Mouse (Mus musculus): Measurements from ENCODE around the gene Olfr372. TPM values are rescaled to one million over a fixed set of nuclear protein-coding genes. Genes with fewer than 3 reads are reported as not detected.

Gene Olfr372
- not detected in 2 replicates for polyA plus RNA-seq (2012; rRNA removed; ENCODE audit: low replicate concordance)

GRCm38 (mm10) chr8:72040918-72041317, at the start of gene Olfr372:
Gene Olfr372 (plus strand): TSS chr8:72041218.

GRCm38 (mm10) chr8:72009473-72009872, 31.5 kb upstream of the Olfr372 start, which contains the start of gene Cyp4f18:
Gene Cyp4f18 (minus strand): TSS chr8:72009626.

GRCm38 (mm10) chr8:72082877-72083276, 41.9 kb downstream of the Olfr372 start, which contains the start of gene Olfr373:
Gene Olfr373 (plus strand): TSS chr8:72083177.

GRCm38 (mm10) chr8:72106740-72107139, 65.7 kb downstream of the Olfr372 start, which contains the start of gene Olfr374:
Gene Olfr374 (plus strand): TSS chr8:72107040.

Other genes with a start within 250 kb of the Olfr372 start
- gene Zfp709, start 159.2 kb upstream of the Olfr372 start, polyA plus RNA-seq (2012; rRNA removed; ENCODE audit: low replicate concordance) = 0.63 and 0.87 TPM in 2 replicates
- 0.75 and 2.2 TPM in 2 replicates for gene Zfp882, start 132.6 kb upstream of the Olfr372 start, polyA plus RNA-seq (2012; rRNA removed; ENCODE audit: low replicate concordance)
- gene Zfp617, start 132.6 kb upstream of the Olfr372 start, polyA plus RNA-seq (2012; rRNA removed; ENCODE audit: low replicate concordance) = 4.3 and 5.2 TPM in 2 replicates
- 3.8 and 8.1 TPM in 2 replicates for gene Zfp961, start 90.2 kb upstream of the Olfr372 start, polyA plus RNA-seq (2012; rRNA removed; ENCODE audit: low replicate concordance)
- 4.5 and 37.2 TPM in 2 replicates for gene Cyp4f18, start 31.6 kb upstream of the Olfr372 start, polyA plus RNA-seq (2012; rRNA removed; ENCODE audit: low replicate concordance)
- gene Olfr373, start 42.0 kb downstream of the Olfr372 start, polyA plus RNA-seq (2012; rRNA removed; ENCODE audit: low replicate concordance) = not detected in 2 replicates
- gene Olfr374, start 65.8 kb downstream of the Olfr372 start, polyA plus RNA-seq (2012; rRNA removed; ENCODE audit: low replicate concordance) = not detected in 2 replicates
- gene Tpm4, start 93.8 kb downstream of the Olfr372 start, polyA plus RNA-seq (2012; rRNA removed; ENCODE audit: low replicate concordance) = 119 and 139 TPM in 2 replicates
- gene Rab8a, start 120.0 kb downstream of the Olfr372 start, polyA plus RNA-seq (2012; rRNA removed; ENCODE audit: low replicate concordance) = 39.3 and 70.9 TPM in 2 replicates
- 0.44 and 2.3 TPM in 2 replicates for gene Hsh2d, start 148.4 kb downstream of the Olfr372 start, polyA plus RNA-seq (2012; rRNA removed; ENCODE audit: low replicate concordance)
- gene Cib3, start 171.6 kb downstream of the Olfr372 start, polyA plus RNA-seq (2012; rRNA removed; ENCODE audit: low replicate concordance) = 0.07 and 0.22 TPM in 2 replicates
- not detected in 2 replicates for gene Gm11034, start 172.4 kb downstream of the Olfr372 start, polyA plus RNA-seq (2012; rRNA removed; ENCODE audit: low replicate concordance)
- 55.5 and 67.0 TPM in 2 replicates for gene Fam32a, start 178.5 kb downstream of the Olfr372 start, polyA plus RNA-seq (2012; rRNA removed; ENCODE audit: low replicate concordance)
- 72.2 and 121 TPM in 2 replicates for gene Ap1m1, start 198.8 kb downstream of the Olfr372 start, polyA plus RNA-seq (2012; rRNA removed; ENCODE audit: low replicate concordance)

Measured in subcutaneous adipose tissue, adult 2 months (tissue).